Mouse (Mus musculus) kidney, postnatal 0 days (tissue): ENCODE measurements at regions not wholly inside any gene's neighbourhood (a gene's known extent, or its start where the extent isn't known, plus 50 kb on each side); places are given as distances from the start of the nearest gene placed in this dataset.

Experiments
- ATAC-seq: fragments of 200-750 bp; cut with Nextera tagmentation; replicated peaks from 2 replicates; pipeline ENCODE4 v1.8.0; 2017; ENCODE audit warnings: low read depth, moderate number of reproducible peaks, moderate TSS enrichment, moderate library complexity; ENCODE audit not compliant: low FRiP score
- DNase-seq: peaks from one replicate; pipeline ENCODE4 v3.0.0-alpha.2; 2016; ENCODE audit warnings: low spot score
- H3K27ac ChIP-seq: fragments of 300-500 bp; sonication (generic); 2 replicates; pipeline ENCODE4 v1.5.1; 2014; ENCODE audit warnings: mild to moderate bottlenecking
- H3K27me3 ChIP-seq: fragments of 300-500 bp; sonication (generic); 2 replicates; pipeline ENCODE4 v1.6.1; 2014; ENCODE audit warnings: low read length, mixed read lengths; ENCODE audit not compliant: insufficient read depth
- H3K36me3 ChIP-seq: fragments of 300-500 bp; sonication (generic); 2 replicates; pipeline ENCODE4 v1.6.1; 2014; ENCODE audit warnings: low read length, mixed read lengths; ENCODE audit not compliant: insufficient read depth
- H3K4me1 ChIP-seq: fragments of 300-500 bp; sonication (generic); replicated peaks from 2 replicates; pipeline ENCODE4 v1.6.1; 2014; ENCODE audit warnings: antibody characterized with exemption, low read length, mixed read lengths; ENCODE audit not compliant: insufficient read depth
- H3K4me2 ChIP-seq: fragments of 300-500 bp; sonication (generic); 2 replicates; pipeline ENCODE4 v1.6.1; 2014; ENCODE audit warnings: mild to moderate bottlenecking, low read length, moderate library complexity, mixed read lengths
- H3K4me3 ChIP-seq: fragments of 300-500 bp; sonication (generic); replicated peaks from 2 replicates; pipeline ENCODE4 v1.5.1; 2014; ENCODE audit warnings: low read depth, low read length
- H3K9ac ChIP-seq: fragments of 300-500 bp; sonication (generic); 2 replicates; pipeline ENCODE4 v1.6.1; 2014; ENCODE audit warnings: low read depth, low read length
- H3K9me3 ChIP-seq: fragments of 300-500 bp; sonication (generic); replicated peaks from 2 replicates; pipeline ENCODE4 v1.6.1; 2016; ENCODE audit warnings: low read length, inconsistent platforms, mixed read lengths
- CTCF ChIP-seq: IDR thresholded peaks from 2 replicates; pipeline ENCODE4 v1.5.1; 2016; ENCODE audit warnings: antibody characterized with exemption, low read depth, mild to moderate bottlenecking, moderate library complexity
- WGBS: fragments of 180-500 bp; shearing (Covaris S2); extraction: QIAGEN DNeasy Blood & Tissue Kit; methylation state at CpG from one replicate; pipeline ENCODE4 v1.1.7; 2014; 5-methylcytosine and 5-hydroxymethylcytosine counted together

DNA sequence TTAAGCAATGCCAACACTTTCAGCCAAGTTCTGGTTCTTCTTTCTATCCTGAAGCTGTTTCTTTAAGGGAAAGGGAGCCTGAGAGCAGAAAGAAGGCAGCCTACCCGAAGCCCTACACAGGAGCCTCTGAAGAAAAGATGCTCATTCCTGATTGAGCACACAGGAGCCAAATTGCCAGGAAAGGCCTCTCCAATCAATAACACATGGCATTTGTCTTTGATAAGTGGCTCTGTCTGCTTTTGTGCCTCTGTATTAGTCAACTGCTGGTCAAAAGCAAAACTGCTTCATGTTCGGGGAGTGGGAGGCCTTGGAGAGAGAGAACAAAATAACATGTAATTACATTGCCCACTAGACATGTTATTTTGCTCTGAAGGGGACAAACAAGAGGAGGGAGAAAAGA lies 1607.4 kb downstream of the 4930444P10Rik start:
- no peak overlapping the region for H3K9ac ChIP-seq
- 54% methylated on average over 2 of the region's 2 CpGs for WGBS
- no peak overlapping the region for H3K4me3 ChIP-seq
- no peaks in the 10 kb centered on the region for H3K4me1 ChIP-seq
- TF ChIP-seq CTCF = no peak
- H3K27me3 ChIP-seq = no peaks in the 10 kb centered on the region
- no peak for ATAC-seq
- no peaks in the 10 kb centered on the region for H3K36me3 ChIP-seq
- no peaks in the 10 kb centered on the region for H3K9me3 ChIP-seq
- no peak overlapping the region for H3K4me2 ChIP-seq
- no peak for DNase-seq
- no peak overlapping the region for H3K27ac ChIP-seq

DNA sequence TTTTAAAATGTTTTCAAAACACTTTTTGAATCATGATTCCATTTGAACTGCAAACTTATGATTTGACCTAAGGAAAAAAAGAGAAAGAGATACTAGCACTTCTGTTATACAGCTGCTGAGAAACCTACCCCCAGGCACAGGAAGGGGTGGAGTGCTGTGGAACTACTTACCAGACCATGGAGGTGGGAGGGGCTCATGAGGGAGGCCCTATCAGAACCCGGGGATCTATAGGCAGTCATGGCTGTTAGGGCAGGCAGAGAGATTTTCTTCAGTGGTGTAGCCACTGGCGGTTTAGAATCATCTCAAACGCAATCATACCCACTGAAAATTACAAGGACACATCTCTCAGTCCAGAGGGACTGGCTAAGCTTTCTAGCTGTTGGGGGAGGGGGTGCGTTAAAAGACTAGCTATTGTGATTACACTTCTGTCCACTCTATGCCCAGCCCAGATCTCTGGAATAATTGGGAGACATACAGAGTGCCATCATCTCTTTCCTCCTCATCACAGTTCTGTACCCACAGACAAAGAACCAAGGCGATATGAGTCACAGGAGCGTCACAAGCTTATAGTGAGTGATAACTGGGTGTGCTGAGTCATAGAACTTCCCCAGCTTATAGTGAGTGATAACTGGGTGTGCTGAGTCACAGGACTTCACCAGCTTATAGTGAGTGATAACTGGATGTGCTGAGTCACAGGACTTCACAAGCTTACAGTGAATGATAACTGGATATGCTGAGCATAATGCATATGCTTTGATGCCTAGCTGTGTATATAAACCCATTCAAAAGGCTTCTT lies 1608.8 kb downstream of the 4930444P10Rik start:
- H3K27me3 ChIP-seq = no peaks in the 10 kb centered on the region
- no peak for DNase-seq
- H3K36me3 ChIP-seq = no peaks in the 10 kb centered on the region
- H3K9ac ChIP-seq = no peak overlapping the region
- H3K4me3 ChIP-seq = no peak overlapping the region
- H3K9me3 ChIP-seq = no peaks in the 10 kb centered on the region
- TF ChIP-seq CTCF = no peak
- WGBS = 87% methylated on average over 6 of the region's 6 CpGs
- H3K4me1 ChIP-seq = no peaks in the 10 kb centered on the region
- no peak overlapping the region for H3K4me2 ChIP-seq
- H3K27ac ChIP-seq = no peak overlapping the region
- no peak for ATAC-seq

DNA sequence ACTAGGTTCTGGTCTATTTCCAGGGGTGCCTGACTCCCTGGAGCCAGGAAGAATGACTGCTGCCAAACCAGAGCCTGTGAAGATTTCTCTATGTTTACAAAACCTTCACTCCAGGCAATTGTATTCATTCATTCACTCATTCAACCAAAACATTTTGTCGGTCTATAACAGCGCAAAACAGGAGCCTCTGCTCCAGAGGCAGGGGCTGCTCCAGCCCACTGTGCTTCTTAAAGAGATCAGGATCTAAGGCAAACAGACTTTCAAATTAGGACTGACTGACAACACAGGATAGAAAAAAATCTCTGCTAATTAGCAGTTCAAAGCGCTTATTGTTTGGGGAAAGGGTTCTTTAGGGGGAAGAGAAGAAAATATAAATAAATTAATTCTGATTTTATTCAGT lies 1620.8 kb downstream of the 4930444P10Rik start:
- Histone ChIP-seq H3K36me3 (no peaks in the 10 kb centered on the region), H3K27ac (no peak overlapping the region), H3K4me3 (no peak overlapping the region), H3K9me3 (no peaks in the 10 kb centered on the region), H3K4me1 (0 out of 2 replicates have a peak, but pooled peaks cover under 1% of the 10 kb centered on the region), H3K4me2 (no peak overlapping the region), H3K9ac (no peak overlapping the region), H3K27me3 (no peaks in the 10 kb centered on the region)
- DNase-seq = no peak
- no peak for ATAC-seq
- 59% methylated on average over 3 of the region's 3 CpGs for WGBS
- TF ChIP-seq CTCF = no peak

DNA sequence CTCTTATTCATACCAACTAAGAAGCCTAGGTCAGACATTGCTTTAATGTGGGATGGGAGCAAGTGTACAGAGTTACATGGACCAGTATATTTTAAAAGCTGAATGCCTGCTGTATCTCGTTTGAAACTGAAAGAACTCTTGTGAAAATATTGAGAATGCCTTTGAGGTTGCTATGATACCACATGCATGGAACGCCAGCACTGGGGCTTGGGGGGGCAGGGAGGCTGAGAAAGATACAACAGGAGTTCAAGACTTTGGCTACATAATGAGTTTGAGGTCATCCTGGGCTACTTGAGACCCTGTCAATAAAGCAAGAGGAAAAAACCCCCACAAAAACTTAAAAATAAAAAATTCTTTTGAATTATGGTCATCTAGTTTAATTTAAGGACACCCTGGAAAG lies 1621.6 kb downstream of the 4930444P10Rik start:
- Histone ChIP-seq H3K9ac (no peak overlapping the region), H3K4me2 (no peak overlapping the region), H3K36me3 (no peaks in the 10 kb centered on the region), H3K27me3 (no peaks in the 10 kb centered on the region), H3K27ac (no peak overlapping the region), H3K4me1 (0 out of 2 replicates have a peak, but pooled peaks cover 4% of the 10 kb centered on the region), H3K9me3 (no peaks in the 10 kb centered on the region), H3K4me3 (no peak overlapping the region)
- ATAC-seq = no peak
- TF ChIP-seq CTCF = no peak
- DNase-seq = no peak
- 45% methylated on average over 2 of the region's 2 CpGs for WGBS

DNA sequence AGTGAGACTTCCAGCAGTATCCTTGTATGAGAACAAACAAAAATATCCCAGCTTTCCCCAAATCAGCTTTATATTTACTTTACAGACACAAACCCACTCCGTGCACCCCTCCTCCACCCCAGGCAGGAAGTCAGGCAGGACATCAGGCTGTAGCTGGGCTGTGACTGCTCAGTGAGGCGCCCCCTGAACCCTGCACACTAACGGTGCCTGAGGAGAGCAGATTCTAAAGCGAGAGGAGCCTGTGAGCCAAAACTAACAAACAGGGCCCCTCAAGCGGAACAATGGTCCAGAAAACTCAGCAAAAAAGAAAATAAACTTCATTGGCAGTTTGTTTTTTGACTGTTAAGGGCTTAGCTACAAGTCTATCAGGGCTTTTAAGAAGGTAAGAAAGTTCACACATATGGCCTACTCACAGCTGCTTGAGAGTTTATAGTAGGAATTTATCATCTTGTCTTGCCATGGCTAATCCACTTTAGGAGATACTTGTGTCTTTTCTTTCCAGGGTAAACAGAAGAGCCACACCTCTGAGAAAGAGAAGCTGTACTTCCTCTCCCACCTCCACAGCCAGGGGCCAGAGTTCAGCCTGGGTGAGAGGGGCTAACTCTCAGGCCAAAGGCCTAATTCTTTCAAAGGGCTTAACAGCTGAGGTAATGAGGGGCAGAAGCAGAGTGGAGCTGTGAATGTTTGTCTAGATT lies 1628.2 kb downstream of the 4930444P10Rik start:
- WGBS = 13% methylated on average over 5 of the region's 5 CpGs
- Histone ChIP-seq H3K4me2 (no peak overlapping the region), H3K9me3 (no peaks in the 10 kb centered on the region), H3K9ac (no peak overlapping the region), H3K27ac (peak overlapping the region; percentile 55), H3K4me3 (no peak overlapping the region), H3K4me1 (0 out of 2 replicates have a peak, but pooled peaks cover 4% of the 10 kb centered on the region), H3K36me3 (no peaks in the 10 kb centered on the region), H3K27me3 (no peaks in the 10 kb centered on the region)
- no peak; the same call in 1 of the 2 replicates for TF ChIP-seq CTCF
- peak; percentile 72 for DNase-seq
- ATAC-seq = peak; percentile 84

DNA sequence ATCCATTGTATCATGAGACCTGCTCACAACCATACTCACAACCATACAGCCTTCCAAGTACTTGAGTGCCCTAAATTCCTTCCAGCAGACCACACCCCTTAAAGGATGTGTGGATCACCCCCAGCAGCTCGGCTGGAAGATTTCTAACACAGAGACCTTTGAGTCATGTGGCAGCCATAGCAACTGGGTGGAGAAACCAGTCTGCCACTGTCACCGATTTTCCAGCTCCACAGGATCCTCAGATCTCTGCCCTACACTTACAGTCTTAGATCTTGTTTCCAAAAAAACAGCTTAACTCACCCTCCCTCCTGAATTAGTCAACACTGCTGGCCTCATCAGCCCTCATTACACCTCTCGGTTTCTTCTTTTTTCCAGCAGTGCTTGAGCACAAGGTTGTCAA lies 1630.6 kb downstream of the 4930444P10Rik start:
- 31% methylated on average over 3 of the region's 3 CpGs for WGBS
- DNase-seq (peak; percentile 71), ATAC-seq (no peak)
- no peak overlapping the region for H3K4me2 ChIP-seq
- H3K4me1 ChIP-seq = 0 out of 2 replicates have a peak, but pooled peaks cover 4% of the 10 kb centered on the region
- no peak overlapping the region for H3K27ac ChIP-seq
- H3K4me3 ChIP-seq = no peak overlapping the region
- H3K9me3 ChIP-seq = no peaks in the 10 kb centered on the region
- no peaks in the 10 kb centered on the region for H3K36me3 ChIP-seq
- no peaks in the 10 kb centered on the region for H3K27me3 ChIP-seq
- TF ChIP-seq CTCF = no peak
- H3K9ac ChIP-seq = no peak overlapping the region
